Comparison of ENCODE assay signal across 9 mouse cellular contexts in genomic region chr6:87993790-87994571, GRCm38 (mm10). TPM values are rescaled to one million over a fixed set of nuclear protein-coding genes. Genes with fewer than 3 reads are reported as not detected.
A peak's percentile ranks its signal among the peaks of the same experiment; 100 is the strongest.
DNase-seq lines count a peak whose midpoint lies in the region; ATAC-seq and TF ChIP-seq lines count a peak whose summit lies in the region.
"Had no signal": no experiment of that assay in that cellular context is flagged by ENCODE, and none has a peak within 500 bp of the region (broad histone marks: within the 10 kb centered on the region; RNA-seq: fewer than 3 reads in every experiment).

No protein-coding gene starts in this region.

- ATAC-seq in frontal cortex, adult (ENCODE audit: low TSS enrichment), result peak; percentile 77
- ATAC-seq in embryonic facial prominence, embryonic 14.5 days (ENCODE audit: low read depth), result peak; percentile 88
- 0 out of 2 replicates have a peak, but pooled peaks have one; percentile 9 for ATAC-seq in intestine, postnatal 0 days
- ATAC-seq in liver, embryonic 14.5 days (ENCODE audit: insufficient read depth), result peak; percentile 75
- ATAC-seq in megakaryocyte, adult 5-6 weeks (ENCODE audit: poor library complexity, severe bottlenecking), result no peak

- no peak for TF ChIP-seq EP300 in liver, embryonic 14.5 days (IDR thresholded peaks at IDR 0.05; ENCODE audit: low read depth)

- no peaks in the 10 kb centered on the region for H3K27me3 ChIP-seq in embryonic facial prominence, embryonic 14.5 days (replicated peaks; ENCODE audit: control insufficient read depth, insufficient read depth, low read length)
- no peaks in the 10 kb centered on the region for H3K27me3 ChIP-seq in intestine, postnatal 0 days (replicated peaks; ENCODE audit: control insufficient read depth, insufficient read depth, low read length)
- no peaks in the 10 kb centered on the region for H3K27me3 ChIP-seq in liver, embryonic 14.5 days (ENCODE audit: control insufficient read depth, insufficient read depth, low read length)

- peak overlapping the region; percentile 76 for H3K27ac ChIP-seq in embryonic facial prominence, embryonic 14.5 days (replicated peaks; ENCODE audit: low read depth, low read length)
- H3K27ac ChIP-seq in intestine, postnatal 0 days (ENCODE audit: low read depth, low read length), result no peak overlapping the region
- no peak overlapping the region for H3K27ac ChIP-seq in liver, embryonic 14.5 days
- H3K27ac ChIP-seq: macrophage had no signal

- H3K9me3 ChIP-seq in embryonic facial prominence, embryonic 14.5 days (ENCODE audit: control insufficient read depth, low read length), result no peaks in the 10 kb centered on the region
- no peaks in the 10 kb centered on the region for H3K9me3 ChIP-seq in intestine, postnatal 0 days (ENCODE audit: control insufficient read depth)
- no peaks in the 10 kb centered on the region for H3K9me3 ChIP-seq in liver, embryonic 14.5 days (ENCODE audit: control insufficient read depth, low read length)

- H3K36me3 ChIP-seq in embryonic facial prominence, embryonic 14.5 days (ENCODE audit: control insufficient read depth, insufficient read depth, low read length), result peaks cover 5% of the 10 kb centered on the region
- peaks cover 4% of the 10 kb centered on the region for H3K36me3 ChIP-seq in intestine, postnatal 0 days (ENCODE audit: control insufficient read depth, insufficient read depth)
- H3K36me3 ChIP-seq in liver, embryonic 14.5 days (replicated peaks; ENCODE audit: control insufficient read depth, insufficient read depth, low read depth), result no peaks in the 10 kb centered on the region; the same call in 1 of the 2 replicates

- peaks cover 19% of the 10 kb centered on the region for H3K4me1 ChIP-seq in embryonic facial prominence, embryonic 14.5 days (ENCODE audit: control insufficient read depth, insufficient read depth, low read length)
- peaks cover 20% of the 10 kb centered on the region for H3K4me1 ChIP-seq in intestine, postnatal 0 days (replicated peaks; ENCODE audit: control insufficient read depth, insufficient read depth, low read length)
- peaks cover 8 to 18% of the 10 kb centered on the region in 2 experiments for H3K4me1 ChIP-seq in liver, embryonic 14.5 days (replicated peaks; ENCODE audit: control insufficient read depth in 2 of 2, insufficient read depth in 2 of 2, low read length in 1 of 2)

- 5% methylated on average over 18 of the region's 18 CpGs for WGBS in embryonic facial prominence, embryonic 14.5 days
- 8% methylated on average over 18 of the region's 18 CpGs for WGBS in intestine, postnatal 0 days
- WGBS in liver, embryonic 14.5 days (ENCODE audit: insufficient replicate concordance), result 16% methylated on average over 18 of the region's 18 CpGs

- peak overlapping the region; percentile 19 for H3K4me3 ChIP-seq in embryonic facial prominence, embryonic 14.5 days (ENCODE audit: low read depth, low read length)
- H3K4me3 ChIP-seq in intestine, postnatal 0 days (ENCODE audit: low read depth, low read length), result peak overlapping the region; percentile 24
- peak overlapping the region; percentile 33 to 40 for H3K4me3 ChIP-seq in liver, embryonic 14.5 days (ENCODE audit: insufficient read depth in 1 of 2, low read depth in 2 of 2, low read length in 2 of 2)

- H3K9ac ChIP-seq in embryonic facial prominence, embryonic 14.5 days (ENCODE audit: low read depth, low read length), result peak overlapping the region; percentile 45
- peak overlapping the region; percentile 3; the same call in 1 of the 2 replicates for H3K9ac ChIP-seq in intestine, postnatal 0 days (ENCODE audit: low read depth, low read length)
- peak overlapping the region; percentile 6; the same call in 1 of the 2 replicates for H3K9ac ChIP-seq in liver, embryonic 14.5 days (replicated peaks)

- peak overlapping the region; percentile 55 for H3K4me2 ChIP-seq in embryonic facial prominence, embryonic 14.5 days (ENCODE audit: low read depth, low read length)
- peak overlapping the region; percentile 66 for H3K4me2 ChIP-seq in intestine, postnatal 0 days (replicated peaks; ENCODE audit: low read depth)
- H3K4me2 ChIP-seq in liver, embryonic 14.5 days (ENCODE audit: low read depth), result peak overlapping the region; percentile 57

- no peak for DNase-seq in frontal cortex, postnatal 25 days (ENCODE audit: low spot score in 2 of 2)
- DNase-seq in ES-CJ7 (ENCODE audit: low read depth, low spot score), result peak; percentile 86
- peak; percentile 88 for DNase-seq in embryonic facial prominence, embryonic 14.5 days (ENCODE audit: low spot score)
- peak; percentile 30 to 57 (median 31) for DNase-seq in liver, embryonic 14.5 days (ENCODE audit: low read depth in 3 of 3, low spot score in 3 of 3)
- peak; percentile 52 to 61 for DNase-seq in right cerebral cortex, adult 2 months (ENCODE audit: low spot score in 2 of 2)

- no peak for TF ChIP-seq CTCF in intestine, postnatal 0 days (IDR thresholded peaks at IDR 0.05; ENCODE audit: low read depth)
- TF ChIP-seq CTCF in liver, embryonic 14.5 days (IDR thresholded peaks at IDR 0.05; ENCODE audit: low read depth), result no peak

RNA-seq across cellular contexts. Expression of gene H1fx, which starts 12.5 kb away (rescaled TPM):
- 28.7 and 33.0 TPM in 2 replicates for polyA plus RNA-seq in embryonic facial prominence, embryonic 14.5 days (2014; fragmentation: Nextera tagmentation; extraction: Ambion mirVana)
- polyA plus RNA-seq in intestine, postnatal 0 days (2015; fragmentation: Nextera tagmentation; extraction: Ambion mirVana), result 15.4 and 17.5 TPM in 2 replicates
- 2.7 and 5.7 TPM in 2 replicates for polyA plus RNA-seq in liver, embryonic 14.5 days (2012; rRNA removed)
- 1.8 and 4.1 TPM in 2 replicates for polyA plus RNA-seq in liver, embryonic 14.5 days (2014; fragmentation: Nextera tagmentation; extraction: Ambion mirVana)
- 0.11 and 0.14 TPM in 2 replicates for total RNA-seq in megakaryocyte, adult 5-6 weeks (2015)
- not detected in 2 replicates for total RNA-seq in megakaryocyte, adult 5-6 weeks (2017)

RNA-seq across cellular contexts. Expression of gene Rab7, which starts 51.1 kb away (rescaled TPM):
- polyA plus RNA-seq in embryonic facial prominence, embryonic 14.5 days (2014; fragmentation: Nextera tagmentation; extraction: Ambion mirVana), result 240 and 244 TPM in 2 replicates
- 219 and 226 TPM in 2 replicates for polyA plus RNA-seq in intestine, postnatal 0 days (2015; fragmentation: Nextera tagmentation; extraction: Ambion mirVana)
- polyA plus RNA-seq in liver, embryonic 14.5 days (2012; rRNA removed), result 64.8 and 76.7 TPM in 2 replicates
- polyA plus RNA-seq in liver, embryonic 14.5 days (2014; fragmentation: Nextera tagmentation; extraction: Ambion mirVana), result 110 and 119 TPM in 2 replicates
- total RNA-seq in megakaryocyte, adult 5-6 weeks (2015), result 429 and 450 TPM in 2 replicates
- total RNA-seq in megakaryocyte, adult 5-6 weeks (2017), result 132 and 169 TPM in 2 replicates

Comparison
In these comparisons a context has a peak if more than half of its experiments do, and no peak if none do; other contexts are left out.
1. DNase-seq: peak in ES-CJ7 (single experiment), embryonic facial prominence, embryonic 14.5 days (single experiment), liver, embryonic 14.5 days (3 of 3) and right cerebral cortex, adult 2 months (2 of 2); none in frontal cortex, postnatal 25 days (0 of 2).
2. Peak in every context shown above with its lines, with median percentiles within 50 percentile points of each other: H3K4me2 ChIP-seq, H3K4me3 ChIP-seq and H3K9ac ChIP-seq.